In the genomic region with DNA sequence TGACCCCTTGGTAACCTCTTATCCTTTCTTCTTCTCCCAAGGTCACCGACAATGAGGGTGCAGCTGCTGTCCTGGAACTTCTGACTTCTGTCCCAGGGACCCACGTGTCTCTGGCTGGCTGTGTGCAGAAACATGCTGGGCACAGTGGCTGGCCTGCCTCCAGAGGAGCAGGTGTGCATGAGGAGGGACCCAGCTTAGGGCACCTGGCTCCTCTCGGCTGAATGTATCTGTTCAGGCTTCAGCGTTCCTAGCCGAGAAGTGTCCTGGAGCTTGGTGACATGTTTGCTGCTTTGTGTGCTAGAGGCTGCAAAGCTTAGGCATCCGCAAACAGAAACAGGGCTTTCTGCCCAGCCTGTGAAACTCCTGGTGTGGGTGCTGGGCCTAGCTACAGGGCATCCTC, we compare ENCODE assay signal across 16 mouse cellular contexts. TPM values are rescaled to one million over a fixed set of nuclear protein-coding genes. Genes with fewer than 3 reads are reported as not detected.
A peak's percentile ranks its signal among the peaks of the same experiment; 100 is the strongest.
DNase-seq lines count a peak whose midpoint lies in the region; ATAC-seq and TF ChIP-seq lines count a peak whose summit lies in the region.
"Had no signal": no experiment of that assay in that cellular context is flagged by ENCODE, and none has a peak within 500 bp of the region (broad histone marks: within the 10 kb centered on the region; RNA-seq: fewer than 3 reads in every experiment).

No protein-coding gene starts in this region.

- DNase-seq in gastrocnemius, postnatal 14 days: peak; percentile 55
- DNase-seq in gastrocnemius, postnatal 36 days: no peak
- DNase-seq in left cerebral cortex, postnatal 4 days: peak; percentile 52
- no peak for DNase-seq in left cerebral cortex, adult 18-20 months (ENCODE audit: low spot score in 2 of 2)
- DNase-seq in cerebellum, adult 9-11 months: peak; percentile 82
- no peak for DNase-seq in heart, postnatal 0 days (ENCODE audit: low spot score)
- DNase-seq in right cerebral cortex, postnatal 36 days (ENCODE audit: low spot score in 2 of 2): no peak
- DNase-seq in thymus, adult 18-20 months: no peak
- DNase-seq: B cell, adult 2 months; midbrain, embryonic 14.5 days; right cerebral cortex, postnatal 25 days had no signal

- intact Hi-C loops in gastrocnemius, postnatal 14 days (cut with DNase I; ENCODE audit: low total_unique reads): no loop called here
- intact Hi-C loops in gastrocnemius, postnatal 36 days (cut with DNase I): no loop called here
- intact Hi-C loops in left cerebral cortex, postnatal 4 days (cut with DNase I): no loop called here

- peak overlapping the region; percentile 41 for H3K27ac ChIP-seq in heart, postnatal 0 days (ENCODE audit: low read depth)
- H3K27ac ChIP-seq: embryonic facial prominence, embryonic 15.5 days; hindbrain, embryonic 15.5 days had no signal

- 0 out of 2 replicates have a peak, but pooled peaks have one; percentile 4 for ATAC-seq in heart, postnatal 0 days (ENCODE audit: insufficient read depth, low read depth)

- TF ChIP-seq CTCF in heart, postnatal 0 days (IDR thresholded peaks at IDR 0.05; ENCODE audit: low read depth): no peak

- no peaks in the 10 kb centered on the region for H3K27me3 ChIP-seq in heart, postnatal 0 days (ENCODE audit: control insufficient read depth, insufficient read depth, low read length)
- H3K27me3 ChIP-seq: embryonic facial prominence, embryonic 15.5 days; hindbrain, embryonic 15.5 days had no signal

- no peak overlapping the region for H3K4me2 ChIP-seq in heart, postnatal 0 days (ENCODE audit: low read depth, low read length)
- H3K4me2 ChIP-seq: embryonic facial prominence, embryonic 15.5 days; hindbrain, embryonic 15.5 days had no signal

- WGBS in heart, postnatal 0 days: 35% methylated on average over 6 of the region's 6 CpGs

- no peak overlapping the region for H3K4me3 ChIP-seq in heart, postnatal 0 days (ENCODE audit: low read depth, low read length)
- H3K4me3 ChIP-seq: embryonic facial prominence, embryonic 15.5 days; hindbrain, embryonic 15.5 days had no signal

- no peaks in the 10 kb centered on the region for H3K9me3 ChIP-seq in heart, postnatal 0 days (replicated peaks; ENCODE audit: control insufficient read depth, low read length)
- H3K9me3 ChIP-seq: embryonic facial prominence, embryonic 15.5 days; hindbrain, embryonic 15.5 days had no signal

- no peak overlapping the region for H3K9ac ChIP-seq in heart, postnatal 0 days (replicated peaks; ENCODE audit: low read depth, low read length)
- H3K9ac ChIP-seq: embryonic facial prominence, embryonic 15.5 days; hindbrain, embryonic 15.5 days had no signal

- peaks cover 31% of the 10 kb centered on the region for H3K4me1 ChIP-seq in heart, postnatal 0 days (ENCODE audit: control insufficient read depth, insufficient read depth)

- peaks cover 15% of the 10 kb centered on the region; the same call in 1 of the 2 replicates for H3K36me3 ChIP-seq in heart, postnatal 0 days (replicated peaks; ENCODE audit: control insufficient read depth, insufficient read depth, low read length)
- H3K36me3 ChIP-seq: hindbrain, embryonic 15.5 days had no signal

- TF ChIP-seq EP300 in heart, postnatal 0 days (IDR thresholded peaks at IDR 0.05; ENCODE audit: low read depth): no peak

RNA-seq across cellular contexts. Expression of a gene that starts 18.1 kb away (rescaled TPM):
- total RNA-seq in gastrocnemius, postnatal 14 days (2021): 1 to 10 TPM; 1.5 to 3.0 TPM
- total RNA-seq in gastrocnemius, postnatal 36 days (2021): 1 to 10 TPM; 2.5 to 3.1 TPM
- total RNA-seq in left cerebral cortex, postnatal 4 days (2021): 1 to 10 TPM; 6.2 to 6.7 TPM
- total RNA-seq in left cerebral cortex, adult 18-20 months (2021): 10 to 100 TPM; 14.1 to 15.1 TPM
- total RNA-seq in heart, postnatal 0 days (2014; rRNA removed; ENCODE audit: low replicate concordance): 9.0 and 9.4 TPM in 2 replicates
- polyA plus RNA-seq in heart, postnatal 0 days (2015; fragmentation: Nextera tagmentation; extraction: Ambion mirVana): 6.0 and 7.4 TPM in 2 replicates

RNA-seq across cellular contexts. Expression of a gene that starts 53.3 kb away (rescaled TPM):
- total RNA-seq in gastrocnemius, postnatal 14 days (2021): 1 to 10 TPM; 1.2 to 1.4 TPM
- under 1 TPM; 0.10 to 0.38 TPM for total RNA-seq in gastrocnemius, postnatal 36 days (2021)
- total RNA-seq in left cerebral cortex, postnatal 4 days (2021): 10 to 100 TPM; 53.9 to 59.5 TPM
- 100 to 1,000 TPM; 179 to 185 TPM for total RNA-seq in left cerebral cortex, adult 18-20 months (2021)
- 0.31 and 0.42 TPM in 2 replicates for total RNA-seq in heart, postnatal 0 days (2014; rRNA removed; ENCODE audit: low replicate concordance)
- polyA plus RNA-seq in heart, postnatal 0 days (2015; fragmentation: Nextera tagmentation; extraction: Ambion mirVana): 0.08 TPM in 1 of 2 replicates, not detected in the other
- total RNA-seq: MEL; neutrophil, adult 5-6 weeks had no signal
- polyA plus RNA-seq: liver, embryonic 16.5 days had no signal

RNA-seq across cellular contexts. Expression of a gene that starts 53.6 kb away (rescaled TPM):
- 1 to 10 TPM; 2.4 to 2.7 TPM for total RNA-seq in gastrocnemius, postnatal 14 days (2021)
- total RNA-seq in gastrocnemius, postnatal 36 days (2021): 1 to 10 TPM; 2.5 to 3.6 TPM
- 1 to 10 TPM; 5.4 to 6.5 TPM for total RNA-seq in left cerebral cortex, postnatal 4 days (2021)
- 10 to 100 TPM in 1 of 2 experiments, 1 to 10 TPM in 1; 6.6 to 10.6 TPM for total RNA-seq in left cerebral cortex, adult 18-20 months (2021)
- 1.9 and 2.9 TPM in 2 replicates for total RNA-seq in heart, postnatal 0 days (2014; rRNA removed; ENCODE audit: low replicate concordance)
- 3.9 and 5.0 TPM in 2 replicates for polyA plus RNA-seq in heart, postnatal 0 days (2015; fragmentation: Nextera tagmentation; extraction: Ambion mirVana)

Comparison
In these comparisons a context has a peak if more than half of its experiments do, and no peak if none do; other contexts are left out.
1. DNase-seq: peak in gastrocnemius, postnatal 14 days (single experiment), left cerebral cortex, postnatal 4 days (single experiment) and cerebellum, adult 9-11 months (single experiment); none in gastrocnemius, postnatal 36 days (0 of 2), left cerebral cortex, adult 18-20 months (0 of 2), heart, postnatal 0 days (single experiment), right cerebral cortex, postnatal 36 days (0 of 2) and thymus, adult 18-20 months (0 of 2).
2. RNA of a gene that starts 53.3 kb away (total RNA-seq): 179 to 185 TPM in left cerebral cortex, adult 18-20 months and 53.9 to 59.5 TPM in left cerebral cortex, postnatal 4 days; 1.2 to 1.4 TPM in gastrocnemius, postnatal 14 days, 0.31 to 0.42 TPM in heart, postnatal 0 days and 0.10 to 0.38 TPM in gastrocnemius, postnatal 36 days; every median in the first group is over 10 times any median in the second.